Comparison of ENCODE assay signal across 9 mouse cellular contexts in the genomic region with DNA sequence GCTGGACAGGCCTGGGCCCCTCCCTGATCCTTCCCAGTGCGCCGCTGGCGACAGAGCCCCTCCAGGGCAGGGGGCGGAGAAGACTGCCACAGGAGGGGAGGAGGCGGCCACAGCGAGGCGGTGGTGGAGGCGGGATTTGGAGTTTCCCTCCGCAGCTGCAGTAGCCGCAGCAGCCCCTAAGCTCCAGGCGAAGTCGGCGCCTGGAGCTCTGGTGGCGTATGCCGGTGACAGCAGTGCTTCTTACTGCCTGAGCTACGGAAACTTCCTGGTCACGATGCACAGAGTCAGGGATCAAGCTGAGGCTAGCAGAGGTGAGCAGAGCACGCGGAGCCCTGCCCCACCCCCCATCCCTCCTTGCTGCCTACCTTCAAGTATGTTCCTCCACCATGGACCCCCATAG. TPM values are rescaled to one million over a fixed set of nuclear protein-coding genes. Genes with fewer than 3 reads are reported as not detected.
DNase-seq lines count a peak whose midpoint lies in the region; ATAC-seq and TF ChIP-seq lines count a peak whose summit lies in the region.
"Had no signal": no experiment of that assay in that cellular context is flagged by ENCODE, and none has a peak within 500 bp of the region (broad histone marks: within the 10 kb centered on the region; RNA-seq: fewer than 3 reads in every experiment).

No protein-coding gene starts in this region.

- H3K27me3 ChIP-seq in thymus, adult 2 months (ENCODE audit: control insufficient read depth, insufficient read depth, low read length): peaks cover 5% of the 10 kb centered on the region; the same call in 1 of the 2 replicates
- peaks cover 77% of the 10 kb centered on the region for H3K27me3 ChIP-seq in liver, embryonic 13.5 days

- no peak overlapping the region for H3K9ac ChIP-seq in liver, embryonic 13.5 days

- DNase-seq in CD4-positive, CD25-positive, alpha-beta regulatory T cell, adult 2 months (ENCODE audit: low read depth, low spot score): peak; percentile 32
- DNase-seq in thymus, postnatal 14 days: peak; percentile 14
- no peak for DNase-seq in thymus, adult 2 months
- DNase-seq in liver, embryonic 13.5 days: no peak
- DNase-seq in cerebellum, adult 9-11 months: no peak
- no peak for DNase-seq in spleen, postnatal 14 days (ENCODE audit: low spot score in 2 of 2)
- no peak for DNase-seq in adrenal gland, adult 18-20 months (ENCODE audit: low spot score in 2 of 2)

- no peak for TF ChIP-seq POLR2A in thymus, adult 2 months (IDR thresholded peaks at IDR 0.05; ENCODE audit: control insufficient read depth, extremely low read depth, insufficient read depth, low read length, poor library complexity)

- H3K27ac ChIP-seq in thymus, adult 2 months (ENCODE audit: control insufficient read depth, insufficient read depth, low read length): no peak overlapping the region
- H3K27ac ChIP-seq in liver, embryonic 13.5 days: no peak overlapping the region
- H3K27ac ChIP-seq: macrophage had no signal

- ATAC-seq in CD4-positive, CD25-positive, alpha-beta regulatory T cell, adult 4 months: no peak
- no peak for ATAC-seq in liver, embryonic 13.5 days (ENCODE audit: low read depth)

- H3K4me3 ChIP-seq in thymus, adult 2 months (ENCODE audit: control insufficient read depth, insufficient read depth, low read length): no peak overlapping the region
- H3K4me3 ChIP-seq in liver, embryonic 13.5 days (replicated peaks): no peak overlapping the region

- no peaks in the 10 kb centered on the region for H3K9me3 ChIP-seq in liver, embryonic 13.5 days (replicated peaks)

- 0 out of 2 replicates have a peak overlapping the region, but pooled peaks have one; percentile 21 for H3K4me2 ChIP-seq in liver, embryonic 13.5 days

- H3K36me3 ChIP-seq in thymus, adult 2 months (ENCODE audit: control insufficient read depth, insufficient read depth, low read length): no peaks in the 10 kb centered on the region
- no peaks in the 10 kb centered on the region for H3K36me3 ChIP-seq in liver, embryonic 13.5 days

- TF ChIP-seq CTCF in thymus, adult 2 months (IDR thresholded peaks at IDR 0.05; ENCODE audit: borderline replicate concordance, control insufficient read depth, extremely low read depth, insufficient read depth, low read length, poor library complexity): no peak

- peaks cover 9% of the 10 kb centered on the region for H3K4me1 ChIP-seq in thymus, adult 2 months (replicated peaks; ENCODE audit: control insufficient read depth, insufficient read depth, low read length)
- no peaks in the 10 kb centered on the region for H3K4me1 ChIP-seq in liver, embryonic 13.5 days (replicated peaks)

- 10% methylated on average over 14 of the region's 19 CpGs for WGBS in thymus, adult 2 months
- WGBS in liver, embryonic 13.5 days (ENCODE audit: insufficient replicate concordance): 7% methylated on average over 19 of the region's 19 CpGs

RNA-seq across cellular contexts. Expression of gene Dusp9, which starts 3.8 kb away (rescaled TPM):
- under 1 TPM in 1 of 2 experiments, not detected in 1; 0.31 TPM for polyA plus RNA-seq in CD4-positive, CD25-positive, alpha-beta regulatory T cell, adult 4 months (2017; shearing (Covaris generic))
- polyA plus RNA-seq in thymus, adult 2 months (2012; rRNA removed): 1.1 and 1.2 TPM in 2 replicates
- polyA plus RNA-seq in liver, embryonic 13.5 days (2015; fragmentation: Nextera tagmentation; extraction: Ambion mirVana): 36.2 and 36.4 TPM in 2 replicates
- under 1 TPM; 0.20 to 0.35 TPM for total RNA-seq in adrenal gland, adult 18-20 months (2021)

RNA-seq across cellular contexts. Expression of gene Pnck, which starts 24.5 kb away (rescaled TPM):
- polyA plus RNA-seq in CD4-positive, CD25-positive, alpha-beta regulatory T cell, adult 4 months (2017; shearing (Covaris generic)): 1 to 10 TPM; 2.6 to 2.7 TPM
- 6.4 and 6.9 TPM in 2 replicates for polyA plus RNA-seq in thymus, adult 2 months (2012; rRNA removed)
- polyA plus RNA-seq in liver, embryonic 13.5 days (2015; fragmentation: Nextera tagmentation; extraction: Ambion mirVana): 1.1 and 1.2 TPM in 2 replicates
- total RNA-seq in adrenal gland, adult 18-20 months (2021): 10 to 100 TPM; 10.6 to 11.7 TPM

RNA-seq across cellular contexts. Expression of gene Slc6a8, which starts 37.5 kb away (rescaled TPM):
- under 1 TPM; 0.63 TPM for polyA plus RNA-seq in CD4-positive, CD25-positive, alpha-beta regulatory T cell, adult 4 months (2017; shearing (Covaris generic))
- 38.1 and 44.5 TPM in 2 replicates for polyA plus RNA-seq in thymus, adult 2 months (2012; rRNA removed)
- 0.38 and 0.41 TPM in 2 replicates for polyA plus RNA-seq in liver, embryonic 13.5 days (2015; fragmentation: Nextera tagmentation; extraction: Ambion mirVana)
- total RNA-seq in adrenal gland, adult 18-20 months (2021): 10 to 100 TPM; 74.5 to 97.7 TPM

Comparison
In these comparisons a context has a peak if more than half of its experiments do, and no peak if none do; other contexts are left out.
1. DNase-seq: peak in CD4-positive, CD25-positive, alpha-beta regulatory T cell, adult 2 months (single experiment) and thymus, postnatal 14 days (single experiment); none in thymus, adult 2 months (single experiment), liver, embryonic 13.5 days (single experiment), cerebellum, adult 9-11 months (single experiment), spleen, postnatal 14 days (0 of 2) and adrenal gland, adult 18-20 months (0 of 2).
2. RNA of gene Dusp9, which starts 3.8 kb away (polyA plus RNA-seq): 36.2 to 36.4 TPM in liver, embryonic 13.5 days; 1.1 to 1.2 TPM in thymus, adult 2 months and 0.31 TPM in CD4-positive, CD25-positive, alpha-beta regulatory T cell, adult 4 months; every median in the first group is over 10 times any median in the second.
3. RNA of gene Slc6a8, which starts 37.5 kb away (polyA plus RNA-seq): 38.1 to 44.5 TPM in thymus, adult 2 months; 0.63 TPM in CD4-positive, CD25-positive, alpha-beta regulatory T cell, adult 4 months and 0.38 to 0.41 TPM in liver, embryonic 13.5 days; every median in the first group is over 10 times any median in the second.